Mouse (Mus musculus) cortical plate, adult 2 months (tissue): ENCODE results near the gene Sgpl1. TPM values are rescaled to one million over a fixed set of nuclear protein-coding genes. Genes with fewer than 3 reads are reported as not detected.
A peak's percentile ranks its signal among the peaks of the same experiment; 100 is the strongest.

ENCODE experiments used
- H3K27ac ChIP-seq: fragments of 200-500 bp; 2 replicates; pipeline ENCODE4 v1.5.1; 2012; ENCODE audit warnings: low read length, control low read depth, inconsistent platforms; ENCODE audit not compliant: insufficient read depth
- H3K4me1 ChIP-seq: fragments of 200-500 bp; 2 replicates; pipeline ENCODE4 v1.6.1; 2011; ENCODE audit warnings: low read length; ENCODE audit not compliant: control insufficient read depth, insufficient read depth
- H3K4me3 ChIP-seq: fragments of 200-500 bp; 2 replicates; pipeline ENCODE4 v1.5.1; 2011; ENCODE audit warnings: mild to moderate bottlenecking, low read length, control low read depth; ENCODE audit not compliant: insufficient read depth
- CTCF ChIP-seq: fragments of 200-500 bp; IDR thresholded peaks from 2 replicates; pipeline ENCODE4 v1.5.1; 2011; ENCODE audit warnings: mild to moderate bottlenecking, control low read depth, low read length; ENCODE audit not compliant: insufficient read depth; ENCODE audit errors: extremely low read depth
- POLR2A ChIP-seq: fragments of 200-500 bp; IDR thresholded peaks from 2 replicates; pipeline ENCODE4 v1.6.1; 2011; ENCODE audit warnings: mild to moderate bottlenecking, low read length, control low read depth; ENCODE audit not compliant: insufficient read depth; ENCODE audit errors: extremely low read depth
- polyA plus RNA-seq: library from polyadenylated mRNA; depleted of rRNA; stranded (reverse); fragments of >200 nt; gene quantifications from 2 replicates; pipeline ENCODE4 v1.2.3, GENCODE M21; 2012

Sgpl1 gene
- polyA plus RNA-seq, 1 experiment, result 34.5 TPM

GRCm38 (mm10) chr10:61103564-61104114, 43.9 kb downstream of the Sgpl1 start:
- TF ChIP-seq CTCF (no peak), POLR2A (no peak)
- Histone ChIP-seq H3K4me3 (no peak overlapping the region), H3K27ac (no peak overlapping the region), H3K4me1 (no peaks in the 10 kb centered on the region)

- Histone ChIP-seq H3K4me3 (no peak overlapping the region), H3K27ac (no peak overlapping the region), H3K4me1 (no peaks in the 10 kb centered on the region)
- no peak for TF ChIP-seq CTCF
- TF ChIP-seq POLR2A, result no peak
These were observed 55.6 kb downstream of the Sgpl1 start for GRCm38 (mm10) chr10:61091866-61092265.

GRCm38 (mm10) chr10:61089170-61090142, 58.0 kb downstream of the Sgpl1 start, which contains the start of gene Pcbd1:
TSS of gene Pcbd1 (plus strand) at chr10:61089331.
- Histone ChIP-seq H3K4me3 (peak within 1 kb of the TSS; percentile 16), H3K4me1 (no peaks in the 10 kb centered on the region), H3K27ac (no peak within 1 kb of the TSS)
- no peak for TF ChIP-seq CTCF
- no peak for TF ChIP-seq POLR2A

- no peaks in the 10 kb centered on the region for H3K4me1 ChIP-seq
- H3K4me3 ChIP-seq, result no peak overlapping the region
- H3K27ac ChIP-seq, result no peak overlapping the region
- TF ChIP-seq CTCF (no peak), POLR2A (no peak)
These were observed 59.0 kb downstream of the Sgpl1 start for GRCm38 (mm10) chr10:61088468-61088867.

- Histone ChIP-seq H3K27ac (no peak overlapping the region), H3K4me1 (no peaks in the 10 kb centered on the region), H3K4me3 (no peak overlapping the region)
- no peak for TF ChIP-seq POLR2A
- TF ChIP-seq CTCF, result no peak
These were observed 61.0 kb downstream of the Sgpl1 start for GRCm38 (mm10) chr10:61086502-61086901.

GRCm38 (mm10) chr10:61085364-61085763, 62.1 kb downstream of the Sgpl1 start:
- H3K4me3 ChIP-seq, result no peak overlapping the region
- no peak for TF ChIP-seq CTCF
- TF ChIP-seq POLR2A, result no peak
- H3K27ac ChIP-seq, result no peak overlapping the region
- H3K4me1 ChIP-seq, result no peaks in the 10 kb centered on the region

- H3K4me3 ChIP-seq, result no peak overlapping the region
- TF ChIP-seq POLR2A (no peak), CTCF (no peak)
- no peak overlapping the region for H3K27ac ChIP-seq
- H3K4me1 ChIP-seq, result no peaks in the 10 kb centered on the region
These were observed 66.6 kb downstream of the Sgpl1 start for GRCm38 (mm10) chr10:61080931-61081255.

- Histone ChIP-seq H3K4me1 (no peaks in the 10 kb centered on the region), H3K4me3 (no peak overlapping the region), H3K27ac (no peak overlapping the region)
- no peak for TF ChIP-seq CTCF
- no peak for TF ChIP-seq POLR2A
These were observed 67.1 kb downstream of the Sgpl1 start for GRCm38 (mm10) chr10:61080227-61080930.

GRCm38 (mm10) chr10:61075607-61076006, 71.9 kb downstream of the Sgpl1 start:
- H3K27ac ChIP-seq, result no peak overlapping the region
- no peak overlapping the region for H3K4me3 ChIP-seq
- H3K4me1 ChIP-seq, result no peaks in the 10 kb centered on the region
- no peak for TF ChIP-seq POLR2A
- TF ChIP-seq CTCF, result no peak

GRCm38 (mm10) chr10:61074643-61075042, 72.9 kb downstream of the Sgpl1 start:
- no peak overlapping the region for H3K27ac ChIP-seq
- H3K4me1 ChIP-seq, result no peaks in the 10 kb centered on the region
- no peak for TF ChIP-seq CTCF
- no peak for TF ChIP-seq POLR2A
- H3K4me3 ChIP-seq, result no peak overlapping the region
